Mouse (Mus musculus): Measurements from ENCODE around the gene Pip5kl1. TPM values are rescaled to one million over a fixed set of nuclear protein-coding genes. Genes with fewer than 3 reads are reported as not detected.

Gene Pip5kl1
- polyA plus RNA-seq, 1 experiment from 2014 or later: 1.1 TPM

DNA sequence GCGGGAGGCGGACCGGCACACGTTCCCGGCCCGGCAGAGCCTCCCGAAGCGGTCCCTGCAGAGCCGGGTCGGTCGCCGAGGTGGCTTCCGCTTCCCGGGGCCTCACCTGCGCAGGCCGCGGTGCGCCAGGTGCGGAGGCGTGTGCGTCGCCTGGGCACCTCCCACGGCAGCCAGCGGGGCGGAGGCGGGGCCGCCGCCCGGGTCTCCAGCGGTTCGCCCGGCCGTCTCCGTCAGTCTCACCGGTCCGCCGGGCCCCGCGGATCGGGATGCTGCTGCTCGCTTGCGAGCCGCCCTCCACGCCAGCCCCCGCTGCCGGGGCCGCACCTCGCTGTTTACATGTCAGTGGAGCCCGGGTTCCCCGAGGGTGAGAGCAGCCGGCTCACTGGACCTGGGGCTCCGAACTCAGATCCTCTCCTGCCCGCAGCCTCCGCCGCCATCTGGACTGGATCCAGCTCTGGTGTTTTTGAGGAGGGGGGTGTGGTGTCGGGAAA, 39.1 kb upstream of the Pip5kl1 start:
- ATAC-seq (ENCODE audit: low read depth) (peak; percentile 56), DNase-seq (ENCODE audit: low spot score) (peak; percentile 77)
- no peaks in the 10 kb centered on the region for H3K9me3 ChIP-seq (ENCODE audit: control insufficient read depth, low read length)
- H3K4me3 ChIP-seq (ENCODE audit: low read depth, low read length): peak overlapping the region; percentile 92
- H3K4me2 ChIP-seq (ENCODE audit: low read depth, low read length): peak overlapping the region; percentile 67
- H3K27me3 ChIP-seq (replicated peaks; ENCODE audit: control insufficient read depth, insufficient read depth, low read length): no peaks in the 10 kb centered on the region
- 2% methylated on average over 30 of the region's 56 CpGs for WGBS
- H3K27ac ChIP-seq (replicated peaks; ENCODE audit: low read depth, low read length): peak overlapping the region; percentile 95
- peaks cover 42% of the 10 kb centered on the region for H3K4me1 ChIP-seq (ENCODE audit: control insufficient read depth, insufficient read depth, low read length)
- peak overlapping the region; percentile 93 for H3K9ac ChIP-seq (ENCODE audit: low read depth, low read length)
- no peaks in the 10 kb centered on the region for H3K36me3 ChIP-seq (ENCODE audit: control insufficient read depth, insufficient read depth, low read length)

DNA sequence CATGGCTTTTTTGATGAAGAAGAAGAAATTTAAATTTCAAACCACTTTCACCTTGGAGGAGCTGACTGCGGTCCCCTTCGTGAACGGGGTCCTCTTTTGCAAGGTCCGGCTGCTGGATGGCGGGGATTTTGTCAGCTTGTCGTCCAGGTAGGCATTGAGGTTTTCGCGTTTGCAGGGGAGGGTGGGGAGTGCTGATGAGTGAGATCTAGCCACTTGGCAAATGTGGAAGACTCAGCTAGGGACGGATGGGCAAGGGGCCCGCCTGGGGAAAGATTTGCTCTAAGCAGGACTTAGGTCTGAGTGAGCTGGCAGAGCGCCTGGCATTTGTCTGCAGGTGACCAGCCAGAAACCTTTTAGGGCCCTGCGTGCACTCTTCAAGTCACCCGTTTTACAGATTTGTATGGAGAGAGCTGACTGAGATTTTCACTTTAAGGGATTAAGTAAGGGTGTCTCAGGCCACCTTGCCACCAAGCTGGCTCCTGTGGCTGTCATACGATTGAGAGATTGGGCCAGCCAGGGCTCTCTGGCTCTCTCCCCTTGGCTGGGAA, 38.4 kb upstream of the Pip5kl1 start:
- H3K4me2 ChIP-seq (ENCODE audit: low read depth, low read length): peak overlapping the region; percentile 67
- no peaks in the 10 kb centered on the region for H3K27me3 ChIP-seq (replicated peaks; ENCODE audit: control insufficient read depth, insufficient read depth, low read length)
- H3K27ac ChIP-seq (replicated peaks; ENCODE audit: low read depth, low read length): peak overlapping the region; percentile 95
- DNase-seq (ENCODE audit: low spot score): no peak
- peaks cover 45% of the 10 kb centered on the region for H3K4me1 ChIP-seq (ENCODE audit: control insufficient read depth, insufficient read depth, low read length)
- WGBS: 2% methylated on average over 14 of the region's 14 CpGs
- H3K9ac ChIP-seq (ENCODE audit: low read depth, low read length): peak overlapping the region; percentile 93
- H3K36me3 ChIP-seq (ENCODE audit: control insufficient read depth, insufficient read depth, low read length): no peaks in the 10 kb centered on the region
- no peaks in the 10 kb centered on the region for H3K9me3 ChIP-seq (ENCODE audit: control insufficient read depth, low read length)
- peak overlapping the region; percentile 92 for H3K4me3 ChIP-seq (ENCODE audit: low read depth, low read length)
- ATAC-seq (ENCODE audit: low read depth): no peak

DNA sequence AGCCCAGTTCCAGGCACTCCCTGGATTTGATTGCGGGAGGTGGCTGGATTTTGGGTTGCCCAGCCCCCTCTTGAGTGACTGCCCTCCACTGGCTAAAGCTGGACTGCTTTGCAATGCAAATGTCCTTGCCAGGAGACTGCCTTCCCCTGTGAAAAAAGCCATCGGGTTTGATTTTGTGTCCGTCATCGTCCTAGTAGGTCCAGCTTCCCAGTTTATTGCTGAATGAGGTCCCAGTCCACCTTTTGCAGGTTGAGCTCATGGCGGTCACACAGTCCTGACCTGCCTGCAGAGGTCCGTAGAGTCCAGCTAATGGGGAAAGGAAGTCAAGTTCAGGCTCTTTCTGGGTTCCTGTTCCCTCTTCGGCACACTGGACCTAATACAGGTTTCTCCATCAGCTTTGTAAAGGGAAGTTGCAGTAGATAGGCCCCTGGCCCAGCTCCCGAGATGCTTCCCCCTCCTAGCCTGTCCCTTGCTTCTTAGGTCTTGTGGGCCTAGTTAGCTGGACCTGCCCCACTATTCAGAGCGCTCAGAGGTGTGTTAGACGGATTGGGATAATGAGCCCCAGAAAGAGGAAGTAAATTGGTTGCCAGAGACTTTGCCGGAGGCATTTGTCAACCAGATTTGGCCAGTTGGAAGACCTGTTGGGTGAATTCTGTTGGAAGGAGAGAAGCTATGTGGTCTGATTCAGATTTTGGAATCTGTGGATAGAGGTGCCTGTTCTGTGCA, 37.8 kb upstream of the Pip5kl1 start:
- WGBS: 7% methylated on average over 11 of the region's 11 CpGs
- DNase-seq (ENCODE audit: low spot score) (no peak), ATAC-seq (ENCODE audit: low read depth) (no peak)
- Histone ChIP-seq H3K9me3 (ENCODE audit: control insufficient read depth, low read length) (no peaks in the 10 kb centered on the region), H3K27me3 (replicated peaks; ENCODE audit: control insufficient read depth, insufficient read depth, low read length) (no peaks in the 10 kb centered on the region), H3K9ac (ENCODE audit: low read depth, low read length) (peak overlapping the region; percentile 93), H3K27ac (replicated peaks; ENCODE audit: low read depth, low read length) (peak overlapping the region; percentile 95), H3K4me2 (ENCODE audit: low read depth, low read length) (peak overlapping the region; percentile 67), H3K36me3 (ENCODE audit: control insufficient read depth, insufficient read depth, low read length) (no peaks in the 10 kb centered on the region), H3K4me1 (ENCODE audit: control insufficient read depth, insufficient read depth, low read length) (peaks cover 49% of the 10 kb centered on the region), H3K4me3 (ENCODE audit: low read depth, low read length) (peak overlapping the region; percentile 92)

DNA sequence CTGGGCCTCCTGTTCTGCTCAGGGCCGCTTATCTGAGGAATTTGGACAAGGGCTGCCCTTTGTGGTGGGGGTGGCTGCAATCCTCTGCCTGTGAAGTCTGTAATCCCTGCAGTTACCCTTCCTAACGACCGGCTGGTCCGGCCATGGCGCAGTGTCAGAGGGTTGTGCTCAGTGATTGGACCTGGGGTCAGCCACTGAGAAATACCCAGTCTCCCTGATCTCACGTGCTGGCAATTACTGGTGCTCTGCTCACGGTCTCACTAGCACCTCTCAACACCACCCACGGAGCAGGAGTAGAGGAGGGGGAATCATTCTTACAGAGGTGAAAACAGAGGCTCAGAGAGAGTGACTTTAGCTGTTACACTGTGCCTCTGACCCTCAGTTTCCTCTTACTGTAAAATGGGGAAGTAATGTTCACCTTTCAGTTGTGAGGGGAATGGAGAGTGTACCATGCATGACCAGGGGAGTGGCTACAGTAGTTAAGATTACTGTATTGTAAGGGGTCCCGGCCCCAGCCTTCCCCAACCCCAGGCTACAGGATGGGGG, 37.2 kb upstream of the Pip5kl1 start:
- 9% methylated on average over 9 of the region's 9 CpGs for WGBS
- ATAC-seq (ENCODE audit: low read depth) (no peak), DNase-seq (ENCODE audit: low spot score) (no peak)
- Histone ChIP-seq H3K36me3 (ENCODE audit: control insufficient read depth, insufficient read depth, low read length) (no peaks in the 10 kb centered on the region), H3K9ac (ENCODE audit: low read depth, low read length) (peak overlapping the region; percentile 93), H3K4me1 (ENCODE audit: control insufficient read depth, insufficient read depth, low read length) (peaks cover 53% of the 10 kb centered on the region), H3K4me2 (ENCODE audit: low read depth, low read length) (peak overlapping the region; percentile 67), H3K27me3 (replicated peaks; ENCODE audit: control insufficient read depth, insufficient read depth, low read length) (no peaks in the 10 kb centered on the region), H3K4me3 (ENCODE audit: low read depth, low read length) (peak overlapping the region; percentile 92), H3K9me3 (ENCODE audit: control insufficient read depth, low read length) (no peaks in the 10 kb centered on the region), H3K27ac (replicated peaks; ENCODE audit: low read depth, low read length) (peak overlapping the region; percentile 95; the same call in 1 of the 2 replicates)

DNA sequence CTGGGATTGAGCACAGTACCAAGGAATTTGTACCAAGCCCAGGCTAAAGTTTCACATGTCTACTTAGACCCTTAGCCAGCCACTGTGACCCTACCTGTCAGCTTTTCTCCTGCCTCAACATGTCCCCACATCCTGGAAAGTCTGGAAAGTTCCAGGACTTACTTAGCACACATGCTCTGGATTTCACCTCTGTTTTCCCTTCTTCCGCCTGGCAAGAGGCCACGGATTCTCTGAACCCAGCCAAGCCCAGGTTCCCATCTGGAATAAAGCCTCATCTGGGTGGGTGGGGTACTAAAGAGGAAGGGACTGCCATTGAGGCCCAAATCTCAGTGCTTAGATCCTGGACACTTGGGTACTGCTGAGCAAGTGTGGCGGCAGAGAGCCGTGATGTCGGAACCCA, 36.7 kb upstream of the Pip5kl1 start:
- WGBS: 50% methylated on average over 5 of the region's 5 CpGs
- DNase-seq (ENCODE audit: low spot score) (no peak), ATAC-seq (ENCODE audit: low read depth) (no peak)
- Histone ChIP-seq H3K27me3 (replicated peaks; ENCODE audit: control insufficient read depth, insufficient read depth, low read length) (no peaks in the 10 kb centered on the region), H3K36me3 (ENCODE audit: control insufficient read depth, insufficient read depth, low read length) (no peaks in the 10 kb centered on the region), H3K4me3 (ENCODE audit: low read depth, low read length) (peak overlapping the region; percentile 92), H3K27ac (replicated peaks; ENCODE audit: low read depth, low read length) (0 out of 2 replicates have a peak overlapping the region, but pooled peaks have one; percentile 95), H3K4me2 (ENCODE audit: low read depth, low read length) (peak overlapping the region; percentile 67), H3K9me3 (ENCODE audit: control insufficient read depth, low read length) (no peaks in the 10 kb centered on the region), H3K9ac (ENCODE audit: low read depth, low read length) (peak overlapping the region; percentile 93), H3K4me1 (ENCODE audit: control insufficient read depth, insufficient read depth, low read length) (peaks cover 58% of the 10 kb centered on the region)

DNA sequence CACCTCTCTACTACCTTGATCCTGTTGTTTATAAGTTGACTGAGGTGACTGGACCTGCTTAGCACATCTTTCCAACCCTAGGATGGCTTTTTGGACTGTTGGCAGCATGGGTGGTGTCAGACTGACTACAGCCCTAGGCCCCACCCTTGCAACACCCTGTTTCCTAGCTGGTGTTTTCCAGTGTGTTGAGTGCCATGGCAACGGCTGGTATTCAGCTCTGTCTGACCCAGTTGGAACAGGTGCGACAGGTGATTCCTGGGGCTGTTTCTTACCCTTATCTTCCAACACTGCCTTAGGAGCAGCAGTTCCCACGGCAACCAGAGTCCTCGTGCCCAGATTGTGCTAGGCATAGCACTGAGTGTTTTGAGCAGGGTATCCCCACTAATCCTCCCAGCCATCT, 36.1 kb upstream of the Pip5kl1 start:
- Histone ChIP-seq H3K36me3 (ENCODE audit: control insufficient read depth, insufficient read depth, low read length) (no peaks in the 10 kb centered on the region), H3K9ac (ENCODE audit: low read depth, low read length) (0 out of 2 replicates have a peak overlapping the region, but pooled peaks have one; percentile 93), H3K27ac (replicated peaks; ENCODE audit: low read depth, low read length) (no peak overlapping the region), H3K4me1 (ENCODE audit: control insufficient read depth, insufficient read depth, low read length) (peaks cover 55% of the 10 kb centered on the region), H3K4me3 (ENCODE audit: low read depth, low read length) (peak overlapping the region; percentile 92; the same call in 1 of the 2 replicates), H3K9me3 (ENCODE audit: control insufficient read depth, low read length) (no peaks in the 10 kb centered on the region), H3K27me3 (replicated peaks; ENCODE audit: control insufficient read depth, insufficient read depth, low read length) (no peaks in the 10 kb centered on the region), H3K4me2 (ENCODE audit: low read depth, low read length) (peak overlapping the region; percentile 67)
- no peak for DNase-seq (ENCODE audit: low spot score)
- 72% methylated on average over 4 of the region's 4 CpGs for WGBS
- ATAC-seq (ENCODE audit: low read depth): no peak

DNA sequence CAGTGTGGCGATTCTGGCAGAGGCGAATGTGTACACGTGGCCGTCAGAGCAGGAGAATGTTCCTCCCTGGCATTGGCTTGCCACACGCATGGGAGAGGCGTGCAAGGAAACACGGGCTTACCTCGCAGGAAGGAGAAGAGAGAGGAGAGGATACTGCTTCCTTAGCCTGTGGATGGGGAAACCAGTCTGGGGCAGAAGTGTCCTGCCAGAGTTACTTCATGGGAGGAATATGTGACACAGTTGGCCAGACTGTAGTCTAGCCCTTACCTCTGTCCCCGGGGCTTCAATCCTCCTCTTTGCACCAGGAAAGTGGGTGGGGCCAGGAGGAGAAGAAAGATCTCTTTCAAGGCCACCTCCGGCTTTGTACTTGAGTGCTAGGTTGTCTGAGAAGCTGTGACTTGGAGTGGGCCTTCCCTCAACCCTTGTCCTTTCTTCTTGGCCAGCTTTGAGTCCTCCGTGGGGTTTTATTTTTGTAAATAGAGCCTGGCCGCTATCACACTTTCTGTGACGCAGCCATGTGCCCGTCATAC, 35.1 kb upstream of the Pip5kl1 start:
- Histone ChIP-seq H3K9me3 (ENCODE audit: control insufficient read depth, low read length) (no peaks in the 10 kb centered on the region), H3K4me3 (ENCODE audit: low read depth, low read length) (no peak overlapping the region), H3K9ac (ENCODE audit: low read depth, low read length) (peak overlapping the region; percentile 47), H3K4me2 (ENCODE audit: low read depth, low read length) (0 out of 2 replicates have a peak overlapping the region, but pooled peaks have one; percentile 4), H3K36me3 (ENCODE audit: control insufficient read depth, insufficient read depth, low read length) (no peaks in the 10 kb centered on the region), H3K27ac (replicated peaks; ENCODE audit: low read depth, low read length) (peak overlapping the region; percentile 54), H3K27me3 (replicated peaks; ENCODE audit: control insufficient read depth, insufficient read depth, low read length) (no peaks in the 10 kb centered on the region), H3K4me1 (ENCODE audit: control insufficient read depth, insufficient read depth, low read length) (peaks cover 45% of the 10 kb centered on the region)
- WGBS: 70% methylated on average over 14 of the region's 14 CpGs
- no peak for DNase-seq (ENCODE audit: low spot score)
- ATAC-seq (ENCODE audit: low read depth): no peak

DNA sequence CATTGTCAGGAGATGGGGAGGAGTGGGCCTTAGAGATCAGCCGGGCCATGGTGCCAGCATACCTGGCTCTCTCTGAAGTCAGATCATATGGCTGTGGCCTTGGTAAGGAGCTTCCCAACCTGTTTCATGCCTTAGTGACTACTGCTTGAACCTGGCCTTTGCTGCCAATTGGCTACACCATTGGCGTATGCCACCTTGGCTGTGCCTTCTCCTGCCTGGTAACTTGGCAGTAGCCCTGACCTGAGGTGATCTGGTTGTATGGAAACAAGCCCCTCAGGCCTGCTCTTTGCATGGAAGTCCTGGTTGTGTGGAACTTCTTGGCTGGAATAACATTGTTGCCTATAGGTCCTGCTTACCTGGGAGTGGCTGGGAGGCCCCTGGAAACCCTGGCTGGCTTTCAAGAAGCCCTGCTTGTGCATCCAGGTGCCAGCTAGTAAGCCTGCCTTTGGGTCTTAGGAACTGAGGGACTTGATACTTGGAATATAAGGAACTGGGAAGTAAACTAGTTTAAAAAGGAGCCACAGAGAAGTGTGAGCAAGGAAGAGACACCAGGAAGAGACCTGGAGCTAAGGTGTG, 33.2 kb upstream of the Pip5kl1 start:
- ATAC-seq (ENCODE audit: low read depth): no peak
- no peaks in the 10 kb centered on the region for H3K9me3 ChIP-seq (ENCODE audit: control insufficient read depth, low read length)

More for the DNA sequence above, 33.2 kb upstream of the Pip5kl1 start:
- H3K36me3 ChIP-seq (ENCODE audit: control insufficient read depth, insufficient read depth, low read length): no peaks in the 10 kb centered on the region
- H3K27ac ChIP-seq (replicated peaks; ENCODE audit: low read depth, low read length): peak overlapping the region; percentile 45; the same call in 1 of the 2 replicates
- no peak overlapping the region for H3K4me3 ChIP-seq (ENCODE audit: low read depth, low read length)
- no peak for DNase-seq (ENCODE audit: low spot score)
- H3K27me3 ChIP-seq (replicated peaks; ENCODE audit: control insufficient read depth, insufficient read depth, low read length): no peaks in the 10 kb centered on the region
- H3K4me2 ChIP-seq (ENCODE audit: low read depth, low read length): no peak overlapping the region
- H3K9ac ChIP-seq (ENCODE audit: low read depth, low read length): no peak overlapping the region
- H3K4me1 ChIP-seq (ENCODE audit: control insufficient read depth, insufficient read depth, low read length): peaks cover 45% of the 10 kb centered on the region
- 84% methylated on average over 2 of the region's 2 CpGs for WGBS

All from embryonic facial prominence, embryonic 14.5 days (tissue).